Mouse (Mus musculus): ENCODE results near the gene Gm20388. TPM values are rescaled to one million over a fixed set of nuclear protein-coding genes. Genes with fewer than 3 reads are reported as not detected.

Gene Gm20388
- polyA plus RNA-seq, 1 experiment, result 10.6 TPM

DNA sequence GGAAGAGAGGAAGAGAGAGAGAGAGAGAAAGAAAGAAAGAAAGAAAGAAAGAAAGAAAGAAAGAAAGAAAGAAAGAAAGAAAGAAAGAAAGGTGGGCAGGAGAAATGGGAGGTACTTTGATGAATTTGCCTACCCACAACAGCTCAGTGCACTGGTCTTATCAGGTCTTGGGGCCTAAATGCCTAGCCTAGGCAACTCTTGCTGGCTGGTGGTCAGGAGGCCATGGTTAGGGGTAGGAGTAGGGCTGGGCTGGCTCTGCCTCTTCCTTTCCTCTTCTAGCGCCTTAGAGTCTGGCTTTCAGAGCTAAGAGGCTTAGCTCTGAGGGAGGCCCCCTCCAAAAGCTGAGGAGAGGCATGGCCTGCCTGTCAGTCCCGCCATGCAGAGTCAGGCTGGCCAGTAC is 713.0 kb downstream of the Gm20388 start:
- peaks cover 1% of the 10 kb centered on the region for H3K4me1 ChIP-seq (ENCODE audit: control insufficient read depth, insufficient read depth, low read length)
- TF ChIP-seq POLR2A (IDR thresholded peaks at IDR 0.05; ENCODE audit: borderline replicate concordance, control insufficient read depth, low read depth, low read length) (no peak), CTCF (IDR thresholded peaks at IDR 0.05; ENCODE audit: control insufficient read depth, insufficient read depth, low read length) (no peak)
- 38% methylated on average over 2 of the region's 2 CpGs for WGBS
- no peak overlapping the region for H3K27ac ChIP-seq (ENCODE audit: control insufficient read depth, insufficient read depth, low read depth, low read length, poor library complexity)
- no peak overlapping the region for H3K4me3 ChIP-seq (replicated peaks; ENCODE audit: control insufficient read depth, low read depth, low read length)

GRCm38 (mm10) chr8:120626461-120626860 is 715.8 kb downstream of the Gm20388 start:
- no peak for TF ChIP-seq CTCF (IDR thresholded peaks at IDR 0.05; ENCODE audit: control insufficient read depth, insufficient read depth, low read length)
- TF ChIP-seq POLR2A (IDR thresholded peaks at IDR 0.05; ENCODE audit: borderline replicate concordance, control insufficient read depth, low read depth, low read length), result no peak
- Histone ChIP-seq H3K4me1 (ENCODE audit: control insufficient read depth, insufficient read depth, low read length) (peaks cover 1% of the 10 kb centered on the region; the same call in 1 of the 2 replicates), H3K4me3 (replicated peaks; ENCODE audit: control insufficient read depth, low read depth, low read length) (no peak overlapping the region), H3K27ac (ENCODE audit: control insufficient read depth, insufficient read depth, low read depth, low read length, poor library complexity) (no peak overlapping the region)
- 82% methylated on average over 11 of the region's 11 CpGs for WGBS

DNA sequence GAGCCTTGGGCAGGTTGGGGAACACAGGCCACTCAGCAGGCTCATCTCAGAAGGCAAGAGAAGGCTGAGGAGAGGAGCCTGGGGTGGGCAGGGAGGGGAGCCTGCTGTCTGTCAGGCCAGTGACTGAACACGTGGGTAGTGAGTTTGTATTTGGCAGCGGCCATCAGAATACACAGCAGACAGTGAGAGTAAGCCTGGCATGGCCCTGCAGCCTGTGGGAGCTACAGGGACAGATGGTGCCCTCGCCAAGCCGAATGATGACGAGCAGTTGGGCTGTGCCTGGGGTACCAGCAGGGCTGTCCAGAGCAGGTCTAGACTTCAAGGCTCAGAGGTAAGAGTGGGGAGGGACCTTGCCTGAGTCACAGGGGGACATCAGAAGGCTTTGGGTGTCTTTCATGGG is 716.7 kb downstream of the Gm20388 start:
- Histone ChIP-seq H3K4me1 (ENCODE audit: control insufficient read depth, insufficient read depth, low read length) (peaks cover 1% of the 10 kb centered on the region; the same call in 1 of the 2 replicates), H3K27ac (ENCODE audit: control insufficient read depth, insufficient read depth, low read depth, low read length, poor library complexity) (no peak overlapping the region), H3K4me3 (replicated peaks; ENCODE audit: control insufficient read depth, low read depth, low read length) (no peak overlapping the region)
- TF ChIP-seq CTCF (IDR thresholded peaks at IDR 0.05; ENCODE audit: control insufficient read depth, insufficient read depth, low read length) (no peak), POLR2A (IDR thresholded peaks at IDR 0.05; ENCODE audit: borderline replicate concordance, control insufficient read depth, low read depth, low read length) (no peak)
- WGBS, result 73% methylated on average over 5 of the region's 5 CpGs

DNA sequence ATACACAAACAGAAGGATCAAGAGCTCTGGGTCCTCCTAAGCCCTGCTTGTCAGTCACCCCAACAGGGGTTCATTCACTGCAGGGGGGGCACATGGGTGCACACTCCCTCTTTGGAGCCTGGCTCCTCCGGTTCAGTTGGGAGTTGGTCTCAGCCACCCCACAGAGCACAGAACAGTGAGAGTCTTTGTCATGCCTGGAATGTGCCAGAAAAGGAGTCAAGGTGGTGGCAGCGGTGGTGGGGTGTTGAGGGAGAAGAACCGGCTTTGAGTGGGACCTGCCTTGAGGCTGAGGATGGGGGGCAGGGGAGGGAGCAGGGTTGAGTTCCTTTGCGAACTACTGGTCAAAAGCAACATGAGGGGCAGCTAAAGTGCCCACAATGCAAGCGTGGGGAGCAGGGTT is 719.4 kb downstream of the Gm20388 start:
- Histone ChIP-seq H3K4me1 (ENCODE audit: control insufficient read depth, insufficient read depth, low read length) (peaks cover 1% of the 10 kb centered on the region; the same call in 1 of the 2 replicates), H3K4me3 (replicated peaks; ENCODE audit: control insufficient read depth, low read depth, low read length) (no peak overlapping the region), H3K27ac (ENCODE audit: control insufficient read depth, insufficient read depth, low read depth, low read length, poor library complexity) (no peak overlapping the region)
- no peak for TF ChIP-seq CTCF (IDR thresholded peaks at IDR 0.05; ENCODE audit: control insufficient read depth, insufficient read depth, low read length)
- no peak for TF ChIP-seq POLR2A (IDR thresholded peaks at IDR 0.05; ENCODE audit: borderline replicate concordance, control insufficient read depth, low read depth, low read length)
- WGBS, result 71% methylated on average over 5 of the region's 5 CpGs

DNA sequence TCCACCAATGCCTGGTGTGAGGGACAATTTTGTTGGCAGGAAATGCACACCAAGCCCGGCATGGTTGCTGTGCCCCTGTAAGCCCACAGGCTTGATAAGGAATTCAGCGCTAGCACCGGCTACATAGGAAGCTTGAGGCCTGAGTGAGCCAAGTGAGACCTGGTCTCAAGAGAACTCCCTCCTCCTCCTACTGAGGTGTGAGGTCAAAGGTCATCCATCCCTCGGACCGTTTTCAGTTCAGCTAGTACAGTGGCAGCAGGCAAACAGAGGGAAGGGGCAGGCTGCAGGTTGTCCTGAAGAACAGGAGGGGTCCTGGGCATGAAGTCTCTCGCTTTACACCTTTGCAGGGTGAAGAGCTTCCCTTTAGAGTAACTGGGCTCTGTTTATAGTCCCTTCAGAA is 720.2 kb downstream of the Gm20388 start:
- 75% methylated on average over 6 of the region's 6 CpGs for WGBS
- Histone ChIP-seq H3K4me1 (ENCODE audit: control insufficient read depth, insufficient read depth, low read length) (no peaks in the 10 kb centered on the region), H3K4me3 (replicated peaks; ENCODE audit: control insufficient read depth, low read depth, low read length) (no peak overlapping the region), H3K27ac (ENCODE audit: control insufficient read depth, insufficient read depth, low read depth, low read length, poor library complexity) (no peak overlapping the region)
- TF ChIP-seq CTCF (IDR thresholded peaks at IDR 0.05; ENCODE audit: control insufficient read depth, insufficient read depth, low read length), result no peak
- no peak for TF ChIP-seq POLR2A (IDR thresholded peaks at IDR 0.05; ENCODE audit: borderline replicate concordance, control insufficient read depth, low read depth, low read length)

- WGBS, result 84% methylated on average over 21 of the region's 21 CpGs
- H3K4me3 ChIP-seq (replicated peaks; ENCODE audit: control insufficient read depth, low read depth, low read length), result no peak overlapping the region
- TF ChIP-seq CTCF (IDR thresholded peaks at IDR 0.05; ENCODE audit: control insufficient read depth, insufficient read depth, low read length), result no peak
- H3K4me1 ChIP-seq (ENCODE audit: control insufficient read depth, insufficient read depth, low read length), result no peaks in the 10 kb centered on the region
- H3K27ac ChIP-seq (ENCODE audit: control insufficient read depth, insufficient read depth, low read depth, low read length, poor library complexity), result no peak overlapping the region
Observed at GRCm38 (mm10) chr8:120631441-120632375, 721.1 kb downstream of the Gm20388 start.

DNA sequence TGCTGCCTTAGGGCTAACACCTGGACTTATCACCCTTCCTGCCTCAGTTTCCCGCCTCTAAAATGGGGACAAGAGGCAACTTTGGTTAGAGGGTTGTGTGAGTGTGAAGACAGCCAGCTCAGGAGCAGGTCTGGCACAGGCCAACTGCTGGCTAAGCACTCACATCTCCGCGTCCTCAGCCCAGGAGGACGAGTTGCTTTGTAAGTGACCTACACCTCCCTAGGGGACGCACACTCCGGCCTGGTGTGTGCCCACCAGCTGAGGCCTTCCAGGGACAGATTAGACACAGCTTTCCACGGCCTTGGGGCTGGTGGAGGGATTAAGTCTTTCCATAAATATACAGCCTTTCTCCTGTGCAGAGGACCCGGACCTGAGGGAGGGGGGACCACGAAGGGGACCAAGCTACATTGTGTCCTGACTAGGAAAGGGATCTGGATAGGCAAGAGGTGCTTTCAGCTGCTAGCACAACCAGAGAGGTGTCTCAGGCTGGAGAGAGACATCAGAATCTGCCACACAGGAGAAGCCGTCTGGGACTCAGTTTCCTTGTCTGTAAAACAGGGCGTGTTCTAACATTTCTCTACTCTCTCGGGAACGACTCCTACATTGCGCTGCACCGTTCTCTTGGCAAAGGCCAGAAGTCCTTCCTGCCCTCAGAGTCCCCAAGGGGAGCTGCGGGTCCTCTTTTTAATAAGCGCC is 722.5 kb downstream of the Gm20388 start:
- 60% methylated on average over 17 of the region's 17 CpGs for WGBS
- Histone ChIP-seq H3K4me3 (replicated peaks; ENCODE audit: control insufficient read depth, low read depth, low read length) (no peak overlapping the region), H3K4me1 (ENCODE audit: control insufficient read depth, insufficient read depth, low read length) (no peaks in the 10 kb centered on the region), H3K27ac (ENCODE audit: control insufficient read depth, insufficient read depth, low read depth, low read length, poor library complexity) (no peak overlapping the region)
- no peak for TF ChIP-seq CTCF (IDR thresholded peaks at IDR 0.05; ENCODE audit: control insufficient read depth, insufficient read depth, low read length)
- no peak for TF ChIP-seq POLR2A (IDR thresholded peaks at IDR 0.05; ENCODE audit: borderline replicate concordance, control insufficient read depth, low read depth, low read length)

- 3% methylated on average over 44 of the region's 44 CpGs for WGBS
- Histone ChIP-seq H3K4me3 (replicated peaks; ENCODE audit: control insufficient read depth, low read depth, low read length) (no peak overlapping the region), H3K4me1 (ENCODE audit: control insufficient read depth, insufficient read depth, low read length) (no peaks in the 10 kb centered on the region), H3K27ac (ENCODE audit: control insufficient read depth, insufficient read depth, low read depth, low read length, poor library complexity) (no peak overlapping the region; the same call in 1 of the 2 replicates)
- TF ChIP-seq POLR2A (IDR thresholded peaks at IDR 0.05; ENCODE audit: borderline replicate concordance, control insufficient read depth, low read depth, low read length) (no peak), CTCF (IDR thresholded peaks at IDR 0.05; ENCODE audit: control insufficient read depth, insufficient read depth, low read length) (no peak)
Observed at GRCm38 (mm10) chr8:120633665-120634271, 723.1 kb downstream of the Gm20388 start.

Data from bone marrow, adult 2 months (tissue).